Mouse (Mus musculus) neural tube, embryonic 14.5 days (tissue): ENCODE measurements around the gene Degs2. TPM values are rescaled to one million over a fixed set of nuclear protein-coding genes. Genes with fewer than 3 reads are reported as not detected.
"Not testable (repeated sequence)": the region's sequence is repeated elsewhere in the genome, so short reads cannot be mapped to it uniquely, and the experiment has no call there.

ENCODE experiments used
- ATAC-seq: fragments of 200-750 bp; cut with Nextera tagmentation; 2 replicates; pipeline ENCODE4 v1.8.0; 2017; ENCODE audit warnings: low read depth, mild to moderate bottlenecking, moderate TSS enrichment, moderate library complexity
- H3K27ac ChIP-seq: fragments of 300-500 bp; sonication (generic); 2 replicates; pipeline ENCODE4 v1.5.1; 2014; ENCODE audit warnings: low read depth, mild to moderate bottlenecking, control low read depth, low read length, moderate library complexity, mixed read lengths
- H3K27me3 ChIP-seq: fragments of 300-500 bp; sonication (generic); 2 replicates; pipeline ENCODE4 v1.6.1; 2014; ENCODE audit warnings: low read length; ENCODE audit not compliant: control insufficient read depth, insufficient read depth
- H3K36me3 ChIP-seq: fragments of 300-500 bp; sonication (generic); 2 replicates; pipeline ENCODE4 v1.6.1; 2014; ENCODE audit warnings: low read length, mixed read lengths; ENCODE audit not compliant: control insufficient read depth, insufficient read depth
- H3K4me1 ChIP-seq: fragments of 300-500 bp; sonication (generic); 2 replicates; pipeline ENCODE4 v1.6.1; 2014; ENCODE audit warnings: low read length; ENCODE audit not compliant: control insufficient read depth, insufficient read depth
- H3K4me2 ChIP-seq: fragments of 300-500 bp; sonication (generic); 2 replicates; pipeline ENCODE4 v1.6.1; 2014; ENCODE audit warnings: mild to moderate bottlenecking, low read depth, low read length, control low read depth
- H3K4me3 ChIP-seq: fragments of 300-500 bp; sonication (generic); 2 replicates; pipeline ENCODE4 v1.5.1; 2014; ENCODE audit warnings: low read depth, low read length, control low read depth, mixed read lengths
- H3K9ac ChIP-seq: fragments of 300-500 bp; sonication (generic); replicated peaks from 2 replicates; pipeline ENCODE4 v1.6.1; 2014; ENCODE audit warnings: low read depth, mild to moderate bottlenecking, control low read depth, low read length, mixed read lengths
- H3K9me3 ChIP-seq: fragments of 300-500 bp; sonication (generic); 2 replicates; pipeline ENCODE4 v1.6.1; 2016; ENCODE audit warnings: low read length; ENCODE audit not compliant: control insufficient read depth
- WGBS: fragments of 180-500 bp; shearing (Covaris S2); extraction: QIAGEN DNeasy Blood & Tissue Kit; methylation state at CpG from one replicate; pipeline ENCODE4 v1.1.7; 2014; 5-methylcytosine and 5-hydroxymethylcytosine counted together
- polyA plus RNA-seq: library from polyadenylated mRNA; unstranded; fragments of >200 nt; fragmentation: Nextera tagmentation; extraction: Ambion mirVana; gene quantifications from 2 replicates; pipeline ENCODE4 v1.2.1, GENCODE M21; 2014

Gene Degs2
- polyA plus RNA-seq, 1 experiment from 2014 or later = 3.4 TPM

DNA sequence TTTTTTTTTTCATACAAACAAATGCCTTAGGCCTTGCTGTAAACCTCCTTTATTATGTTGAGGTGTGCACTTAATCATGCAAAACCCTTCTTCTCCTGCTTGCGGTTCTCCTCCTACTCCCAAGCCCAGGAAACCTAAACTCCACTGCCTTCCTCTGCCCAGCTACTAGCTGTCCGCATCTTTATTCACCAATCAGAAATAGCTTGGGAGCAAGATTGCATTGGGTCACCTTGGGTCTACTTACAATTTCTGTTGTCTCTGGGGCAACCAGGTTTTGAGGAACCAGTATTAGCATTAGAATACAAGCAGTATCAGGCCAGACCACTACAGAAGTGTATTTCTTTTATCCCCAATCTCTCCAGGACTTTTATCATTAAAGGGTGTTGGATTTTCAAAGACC, 32.3 kb upstream of the Degs2 start:
- no peaks in the 10 kb centered on the region for H3K4me1 ChIP-seq
- no peak overlapping the region for H3K9ac ChIP-seq
- no peak for ATAC-seq
- no peak overlapping the region for H3K4me2 ChIP-seq
- H3K27me3 ChIP-seq = no peaks in the 10 kb centered on the region
- H3K4me3 ChIP-seq = no peak overlapping the region
- H3K9me3 ChIP-seq = no peaks in the 10 kb centered on the region
- 92% methylated on average over 2 of the region's 2 CpGs for WGBS
- no peaks in the 10 kb centered on the region for H3K36me3 ChIP-seq
- no peak overlapping the region for H3K27ac ChIP-seq

DNA sequence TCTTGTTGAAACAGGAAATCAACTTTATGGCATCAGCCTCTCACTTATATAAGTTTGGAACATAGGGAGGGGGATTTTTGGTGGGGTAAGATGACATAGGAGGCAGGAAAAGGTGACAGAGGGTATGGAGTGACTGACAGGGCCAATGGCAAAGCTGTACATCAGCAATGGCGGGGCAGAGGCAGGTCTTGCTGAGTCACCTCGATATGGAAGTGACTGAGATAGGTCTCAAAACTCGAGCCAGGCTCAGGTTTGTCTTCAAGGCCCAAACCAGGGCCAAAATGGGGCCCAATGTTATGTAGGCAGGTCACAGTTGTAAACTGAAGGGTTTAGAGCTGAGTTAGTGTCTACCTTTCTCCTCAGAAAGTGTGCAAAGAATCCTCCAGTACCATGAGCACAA, 21.7 kb upstream of the Degs2 start:
- no peak for ATAC-seq
- Histone ChIP-seq H3K9me3 (no peaks in the 10 kb centered on the region), H3K9ac (no peak overlapping the region), H3K4me2 (no peak overlapping the region), H3K4me3 (no peak overlapping the region), H3K36me3 (no peaks in the 10 kb centered on the region), H3K4me1 (no peaks in the 10 kb centered on the region), H3K27ac (no peak overlapping the region), H3K27me3 (no peaks in the 10 kb centered on the region)
- WGBS = 91% methylated on average over 3 of the region's 3 CpGs

DNA sequence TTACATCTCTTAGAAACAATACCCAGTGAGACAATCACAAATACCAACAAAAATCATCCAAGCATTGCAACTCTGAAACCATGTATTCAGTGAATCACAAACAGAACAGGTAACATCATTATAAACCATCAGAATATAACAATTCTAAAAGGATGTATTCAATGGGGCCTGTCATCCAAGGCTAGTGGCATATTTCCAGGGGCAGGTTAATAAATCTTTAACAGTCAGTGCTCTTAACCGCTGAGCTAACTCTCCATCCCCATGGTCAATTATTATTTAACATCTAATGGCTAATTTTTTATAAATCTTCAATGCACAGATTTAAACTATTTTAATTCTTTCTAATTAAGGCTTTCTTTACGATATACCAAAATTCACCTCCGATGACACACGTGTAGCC, 20.3 kb upstream of the Degs2 start:
- 93% methylated on average over 4 of the region's 4 CpGs for WGBS
- H3K9ac ChIP-seq = no peak overlapping the region
- H3K27me3 ChIP-seq = no peaks in the 10 kb centered on the region
- H3K4me2 ChIP-seq = no peak overlapping the region
- H3K27ac ChIP-seq = no peak overlapping the region
- no peak overlapping the region for H3K4me3 ChIP-seq
- H3K4me1 ChIP-seq = no peaks in the 10 kb centered on the region
- no peak for ATAC-seq
- no peaks in the 10 kb centered on the region for H3K36me3 ChIP-seq
- no peaks in the 10 kb centered on the region for H3K9me3 ChIP-seq

DNA sequence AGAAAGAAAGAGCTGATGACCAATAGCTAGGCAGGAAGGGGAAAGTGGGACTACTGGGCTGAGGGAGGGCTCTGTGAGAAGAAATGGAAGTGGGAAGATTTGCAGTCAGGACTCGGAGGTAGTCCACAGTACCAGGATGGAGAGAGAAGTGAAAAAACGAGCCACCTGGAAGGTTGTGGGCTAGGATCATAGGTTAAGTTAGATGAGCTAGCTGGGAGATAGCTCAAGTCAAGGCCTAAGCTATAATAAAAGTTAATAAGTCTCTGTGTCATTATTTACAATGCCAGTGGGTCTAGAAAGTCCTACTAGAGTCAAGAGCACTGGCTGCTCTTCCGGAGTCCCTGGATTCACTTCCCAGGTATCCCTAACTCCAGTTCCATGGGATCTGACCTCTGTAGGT, 16.4 kb upstream of the Degs2 start:
- 93% methylated on average over 3 of the region's 3 CpGs for WGBS
- no peaks in the 10 kb centered on the region for H3K4me1 ChIP-seq
- H3K36me3 ChIP-seq = no peaks in the 10 kb centered on the region
- no peak overlapping the region for H3K27ac ChIP-seq
- H3K4me2 ChIP-seq = no peak overlapping the region
- H3K27me3 ChIP-seq = no peaks in the 10 kb centered on the region
- H3K4me3 ChIP-seq = no peak overlapping the region
- no peaks in the 10 kb centered on the region for H3K9me3 ChIP-seq
- no peak for ATAC-seq
- no peak overlapping the region for H3K9ac ChIP-seq

DNA sequence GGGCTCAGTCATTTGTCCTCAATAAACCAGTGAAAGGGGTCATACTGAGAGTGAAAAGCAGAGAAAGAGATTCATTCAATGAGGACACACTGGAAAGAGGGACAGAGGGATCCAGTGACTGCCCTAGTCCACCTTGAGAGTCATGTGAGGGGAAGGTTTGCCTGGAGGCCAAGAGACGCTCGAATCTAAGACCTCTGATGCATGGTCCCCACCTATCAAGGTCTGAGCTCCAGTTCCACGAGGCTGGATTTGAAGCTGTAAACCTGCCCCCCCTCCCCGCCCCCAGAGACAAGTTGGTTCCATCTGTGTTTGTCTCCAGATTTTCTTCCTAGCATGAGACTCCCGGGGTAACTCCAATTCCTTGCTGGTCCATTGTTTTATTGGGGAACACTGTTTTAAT, 13.7 kb upstream of the Degs2 start:
- ATAC-seq = no peak
- no peak overlapping the region for H3K4me3 ChIP-seq
- no peak overlapping the region for H3K27ac ChIP-seq
- H3K9me3 ChIP-seq = no peaks in the 10 kb centered on the region
- no peaks in the 10 kb centered on the region for H3K4me1 ChIP-seq
- no peak overlapping the region for H3K9ac ChIP-seq
- WGBS = 81% methylated on average over 5 of the region's 5 CpGs
- H3K4me2 ChIP-seq = no peak overlapping the region
- no peaks in the 10 kb centered on the region for H3K36me3 ChIP-seq
- no peaks in the 10 kb centered on the region for H3K27me3 ChIP-seq

DNA sequence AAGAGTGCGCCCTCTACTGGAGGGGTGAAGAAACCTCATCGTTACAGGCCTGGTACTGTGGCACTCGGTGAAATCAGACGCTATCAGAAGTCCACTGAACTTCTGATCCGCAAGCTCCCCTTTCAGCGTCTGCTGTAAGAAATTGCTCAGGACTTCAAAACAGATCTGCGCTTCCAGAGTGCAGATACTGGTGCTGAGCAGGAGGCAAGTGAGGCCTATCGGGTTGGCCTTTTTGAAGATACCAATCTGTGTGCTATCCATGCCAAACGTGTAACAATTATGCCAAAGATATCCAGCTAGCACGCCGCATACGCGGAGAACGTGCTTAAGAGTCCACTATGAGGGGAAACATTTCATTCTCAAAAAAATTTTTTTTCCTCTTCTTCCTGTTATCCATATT, 11.9 kb upstream of the Degs2 start:
- H3K4me3 ChIP-seq, H3K4me2 ChIP-seq, H3K9me3 ChIP-seq, H3K9ac ChIP-seq, H3K27me3 ChIP-seq, H3K27ac ChIP-seq, H3K4me1 ChIP-seq, H3K36me3 ChIP-seq, ATAC-seq: not testable (repeated sequence)
- 94% methylated on average over 14 of the region's 14 CpGs for WGBS

DNA sequence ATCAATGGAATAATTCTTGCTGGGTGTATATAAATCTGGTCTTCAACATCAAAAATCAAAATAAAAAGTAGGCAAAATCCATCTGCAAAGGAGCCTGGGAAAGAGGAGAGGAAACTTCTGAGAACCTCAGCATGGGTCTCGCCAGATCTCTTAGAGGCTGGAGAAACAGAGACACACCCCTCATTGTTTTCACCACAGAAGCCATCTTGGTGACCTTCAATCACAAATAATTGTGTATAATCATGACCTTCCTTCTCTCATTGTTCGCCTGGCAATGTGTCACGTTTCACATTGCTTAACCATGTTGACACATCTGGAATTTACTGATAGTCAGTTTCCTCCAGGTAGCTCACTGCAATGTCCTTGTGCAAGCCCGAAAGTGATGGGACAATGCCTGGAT, 10.4 kb upstream of the Degs2 start:
- WGBS = 78% methylated on average over 4 of the region's 4 CpGs
- H3K27ac ChIP-seq = no peak overlapping the region
- ATAC-seq = no peak

DNA sequence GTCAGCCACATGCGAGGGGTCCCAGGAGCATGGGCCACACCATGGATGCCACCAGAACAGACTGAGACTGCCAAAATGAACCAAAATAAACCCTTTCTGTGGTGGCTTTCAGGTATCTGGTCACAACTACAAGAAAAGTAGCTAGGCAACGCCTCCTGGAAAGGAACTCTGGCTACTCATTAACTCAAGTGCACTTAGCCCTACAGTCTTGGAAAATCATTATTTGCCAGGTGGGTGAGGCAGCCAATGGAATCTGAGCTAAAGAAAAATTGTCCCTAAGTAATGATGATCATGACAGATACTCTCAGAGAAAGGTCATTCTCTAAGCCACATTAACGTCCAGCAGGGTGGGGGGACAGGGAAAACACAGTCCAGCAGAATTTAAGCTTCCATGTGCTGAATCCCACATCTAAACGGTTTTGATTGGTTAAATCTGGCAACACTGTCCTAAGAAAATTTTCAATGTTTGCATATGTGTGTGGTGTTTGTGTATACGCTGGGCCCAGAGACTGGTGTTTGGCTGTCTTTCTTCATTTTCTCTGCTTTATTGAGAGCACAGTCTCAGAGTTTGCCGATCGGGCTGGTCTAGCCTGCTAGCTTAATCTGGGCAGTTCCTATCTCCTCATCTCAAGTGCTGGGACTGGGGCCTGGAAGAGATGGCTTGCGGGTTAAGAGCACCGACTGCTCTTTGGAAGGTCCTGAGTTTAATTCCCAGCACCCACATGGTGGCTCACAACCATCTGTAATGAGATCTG, 8.9 kb upstream of the Degs2 start:
- Histone ChIP-seq H3K9me3 (no peaks in the 10 kb centered on the region), H3K27ac (no peak overlapping the region), H3K4me3 (no peak overlapping the region), H3K4me1 (no peaks in the 10 kb centered on the region), H3K27me3 (no peaks in the 10 kb centered on the region), H3K9ac (no peak overlapping the region), H3K36me3 (no peaks in the 10 kb centered on the region), H3K4me2 (no peak overlapping the region)
- ATAC-seq = no peak
- WGBS = 83% methylated on average over 9 of the region's 9 CpGs

More for the DNA sequence above, 10.4 kb upstream of the Degs2 start:
- no peaks in the 10 kb centered on the region for H3K36me3 ChIP-seq
- no peaks in the 10 kb centered on the region for H3K4me1 ChIP-seq
- no peaks in the 10 kb centered on the region for H3K9me3 ChIP-seq
- H3K4me3 ChIP-seq = no peak overlapping the region
- H3K27me3 ChIP-seq = no peaks in the 10 kb centered on the region
- no peak overlapping the region for H3K9ac ChIP-seq
- no peak overlapping the region for H3K4me2 ChIP-seq

DNA sequence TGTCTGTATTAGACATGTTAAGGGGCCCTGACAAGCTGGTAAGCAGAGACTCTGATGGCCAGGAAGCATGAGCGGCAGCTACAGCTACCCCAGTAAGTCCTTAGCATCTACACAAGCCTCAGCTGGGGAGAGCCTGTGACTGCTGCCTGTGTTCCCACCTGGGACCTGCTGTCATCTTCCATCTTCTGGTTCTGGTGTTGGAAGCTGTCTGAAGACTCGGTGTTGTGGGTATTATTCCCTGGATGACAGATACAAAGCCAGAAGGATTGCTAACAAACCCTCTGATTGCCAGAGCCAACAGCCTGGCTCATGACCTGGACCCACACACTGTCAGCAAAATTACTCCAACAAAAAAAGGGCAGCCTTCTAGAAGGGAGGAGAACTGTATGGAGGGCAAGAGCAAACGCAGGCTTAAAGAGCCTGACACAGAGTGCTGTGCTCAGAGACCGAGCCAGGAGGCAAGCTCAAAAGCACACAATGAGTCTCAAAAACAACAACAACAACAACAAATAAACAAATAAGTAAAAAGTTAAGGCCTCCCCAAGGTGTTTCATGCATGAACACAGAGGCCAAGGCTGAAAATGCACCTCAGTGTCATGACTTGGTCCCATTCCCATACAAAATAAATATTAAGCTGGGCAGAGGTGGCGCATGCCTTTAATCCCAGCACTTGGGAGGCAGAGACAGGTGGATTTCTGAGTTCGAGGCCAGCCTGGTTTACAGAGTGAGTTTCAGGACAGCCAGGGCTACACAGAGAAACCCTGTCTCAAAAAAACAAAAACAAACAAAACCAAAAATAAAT, 8.1 kb upstream of the Degs2 start:
- H3K9me3 ChIP-seq = no peaks in the 10 kb centered on the region
- no peaks in the 10 kb centered on the region for H3K36me3 ChIP-seq
- no peak overlapping the region for H3K4me2 ChIP-seq
- 84% methylated on average over 6 of the region's 6 CpGs for WGBS
- no peaks in the 10 kb centered on the region for H3K27me3 ChIP-seq
- H3K4me1 ChIP-seq = no peaks in the 10 kb centered on the region
- no peak overlapping the region for H3K27ac ChIP-seq
- H3K9ac ChIP-seq = no peak overlapping the region
- H3K4me3 ChIP-seq = no peak overlapping the region
- ATAC-seq = no peak
